Mouse (Mus musculus) CH12.LX (cell line): Measurements from ENCODE around the gene Gtdc1.

ENCODE experiments used
- BHLHE40 ChIP-seq: IDR thresholded peaks from 2 replicates; pipeline ENCODE4 v1.6.1; 2011; ENCODE audit warnings: mild to moderate bottlenecking, low read depth, low read length, improper control_type of control experiment
- CTCF ChIP-seq, 2 experiments: IDR thresholded peaks in 1 of 2; conservative IDR thresholded peaks in 1 of 2; 2 replicates each; pipeline ENCODE4 v1.5.1; 2011 to 2012; ENCODE audit warnings: low read depth in 2 of 2, low read length in 2 of 2, improper control_type of control experiment in 1 of 2, inconsistent platforms in 1 of 2, mild to moderate bottlenecking in 1 of 2, moderate library complexity in 1 of 2
- EP300 ChIP-seq: IDR thresholded peaks from 2 replicates; pipeline ENCODE4 v1.6.1; 2011; ENCODE audit warnings: low read length, improper control_type of control experiment
- POLR2A ChIP-seq: IDR thresholded peaks from 2 replicates; pipeline ENCODE4 v1.6.1; 2011; ENCODE audit warnings: low read depth, mild to moderate bottlenecking, improper control_type of control experiment, low read length
- SMC3 ChIP-seq: IDR thresholded peaks from 2 replicates; pipeline ENCODE4 v1.6.1; 2011; ENCODE audit warnings: low read depth, low read length, improper control_type of control experiment
- ZC3H11A ChIP-seq: IDR thresholded peaks from 2 replicates; pipeline ENCODE4 v1.6.1; 2012; ENCODE audit warnings: low read depth, mild to moderate bottlenecking, inconsistent platforms, low read length, improper control_type of control experiment

GRCm38 (mm10) chr2:44782746-44783145 lies 144.7 kb downstream of the Gtdc1 start:
- TF ChIP-seq EP300, result no peak
- no peak for TF ChIP-seq SMC3
- TF ChIP-seq CTCF (conservative IDR thresholded peaks at IDR 0.05 in 1 of 2, IDR thresholded peaks at IDR 0.05 in 1 of 2; ENCODE audit: low read depth in 2 of 2, low read length in 2 of 2), result no peak
- no peak for TF ChIP-seq POLR2A
- no peak for TF ChIP-seq ZC3H11A
- no peak for TF ChIP-seq BHLHE40
